Mouse (Mus musculus): ENCODE results near the gene Fgf14.
"Not testable (repeated sequence)": the region's sequence is repeated elsewhere in the genome, so short reads cannot be mapped to it uniquely, and the experiment has no call there.

The Fgf14 gene

GRCm38 (mm10) chr14:124676506-124677177, at the start of gene Fgf14:
TSS of gene Fgf14 (minus strand) at chr14:124677127.
- no peak for DNase-seq (ENCODE audit: low read depth, low spot score)

DNA sequence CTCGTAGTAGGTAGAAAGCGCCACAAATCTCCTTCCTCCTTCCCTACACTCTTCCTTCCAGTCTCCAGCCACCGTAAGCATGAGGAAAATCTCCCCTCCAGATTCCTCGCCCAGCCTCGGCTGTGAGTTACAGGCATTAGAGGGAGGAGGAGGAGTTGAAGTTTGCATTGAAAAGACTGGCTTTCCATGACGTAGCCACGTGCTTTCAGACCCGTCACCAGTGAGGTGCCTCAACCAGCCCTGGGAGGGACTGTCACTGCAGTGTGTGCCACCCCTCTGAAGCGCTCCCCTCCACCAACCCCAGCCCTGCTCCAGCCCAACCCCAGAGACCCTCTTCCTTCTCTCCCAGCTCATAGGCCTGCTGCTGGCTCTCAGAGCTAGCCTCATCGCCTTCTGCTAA, 452 bp upstream of the Fgf14 start:
- no peak for DNase-seq (ENCODE audit: low read depth, low spot score)

GRCm38 (mm10) chr14:124675654-124676505, 1.0 kb downstream of the Fgf14 start:
- DNase-seq (ENCODE audit: low read depth, low spot score), result no peak

GRCm38 (mm10) chr14:124675142-124675653, 1.7 kb downstream of the Fgf14 start:
- no peak for DNase-seq (ENCODE audit: low read depth, low spot score)

DNA sequence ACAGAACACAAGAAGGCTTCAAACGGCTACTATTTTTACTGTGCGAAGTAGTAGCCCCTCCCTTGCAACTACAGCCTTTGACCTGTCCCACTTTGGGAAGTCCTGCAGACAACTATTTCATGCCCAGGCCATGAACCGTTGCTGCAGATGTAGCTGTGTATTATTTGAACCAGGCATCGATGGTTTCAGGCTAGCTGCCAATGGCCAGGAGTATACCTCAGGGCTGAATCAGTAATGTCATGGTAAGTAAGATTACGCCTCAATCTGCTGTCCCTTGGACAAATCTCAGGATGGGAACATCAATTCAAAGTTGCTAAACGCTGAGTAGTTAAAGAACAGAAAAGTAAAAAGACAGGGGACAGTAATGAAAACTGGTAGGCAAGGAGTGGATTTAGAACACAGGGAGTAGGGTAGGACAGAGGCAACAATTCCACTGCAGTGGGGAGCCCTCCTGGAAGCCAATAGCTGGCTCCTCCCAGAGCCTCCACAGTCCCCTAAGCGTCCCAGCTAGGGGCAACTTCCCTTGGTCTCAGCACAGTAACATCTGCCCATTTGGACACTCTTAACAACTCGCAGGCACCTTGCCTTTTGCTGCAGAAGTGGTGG, 2.3 kb downstream of the Fgf14 start:
- DNase-seq (ENCODE audit: low read depth, low spot score), result no peak

DNA sequence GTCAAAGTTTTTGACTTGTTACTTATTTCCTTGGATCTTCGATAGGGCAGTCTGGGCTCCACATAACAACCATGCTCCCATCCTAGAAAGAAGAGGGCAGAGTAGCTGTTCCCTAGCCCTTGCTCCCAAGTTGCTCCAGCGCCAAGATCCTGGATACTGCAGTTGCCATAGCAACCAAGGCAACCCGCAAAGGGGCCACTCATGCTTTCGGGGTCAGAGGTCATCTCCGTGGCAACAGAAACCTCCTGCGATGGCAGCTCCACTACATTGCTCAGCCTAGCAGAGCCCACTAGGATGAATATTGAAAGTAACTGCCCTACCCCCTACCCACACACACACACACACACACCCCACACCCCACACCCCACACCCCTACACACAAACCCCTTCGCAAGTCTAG, 7.2 kb downstream of the Fgf14 start:
- no peak for DNase-seq (ENCODE audit: low read depth, low spot score)

- DNase-seq (ENCODE audit: low read depth, low spot score), result no peak
These were observed 34.1 kb downstream of the Fgf14 start for GRCm38 (mm10) chr14:124642822-124643221.

GRCm38 (mm10) chr14:124634881-124635280, 42.0 kb downstream of the Fgf14 start:
- DNase-seq (ENCODE audit: low read depth, low spot score), result no peak

GRCm38 (mm10) chr14:124613473-124613872, 63.5 kb downstream of the Fgf14 start:
- no peak for DNase-seq (ENCODE audit: low read depth, low spot score)

DNA sequence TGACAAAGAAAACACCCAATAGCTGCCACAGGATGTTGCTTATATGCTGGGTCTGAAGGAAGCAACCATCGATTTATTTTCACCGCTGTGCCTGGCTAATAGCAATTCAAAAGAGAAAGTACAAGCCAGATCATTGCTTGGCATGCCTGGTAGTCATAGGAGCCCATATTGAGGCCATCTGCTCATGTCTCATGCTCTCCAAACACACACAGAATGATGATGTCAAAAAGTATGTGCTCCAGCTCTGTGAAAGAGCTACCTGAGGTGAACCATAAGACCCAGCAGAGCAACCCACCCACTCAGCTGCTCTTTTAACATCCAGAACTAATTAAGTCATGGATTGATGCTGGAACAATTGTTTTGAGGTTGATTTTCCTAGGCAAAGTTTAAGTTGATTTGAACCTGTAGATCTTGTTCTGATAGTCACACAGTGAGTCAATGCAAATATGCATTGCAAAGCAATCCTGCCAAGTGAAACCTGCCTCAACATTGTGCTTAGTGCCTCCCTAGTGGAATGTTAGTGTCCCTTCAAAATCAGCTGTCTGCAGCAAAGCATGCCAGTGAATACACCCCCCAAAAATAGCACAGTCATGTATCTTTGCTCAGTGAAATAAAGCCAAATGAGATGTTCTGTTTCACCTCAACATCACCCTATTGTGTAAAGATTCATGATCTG, 70.8 kb downstream of the Fgf14 start:
- DNase-seq (ENCODE audit: low read depth, low spot score), result no peak

- no peak for DNase-seq (ENCODE audit: low read depth, low spot score)
These were observed 71.7 kb downstream of the Fgf14 start for GRCm38 (mm10) chr14:124605031-124605743.

- DNase-seq (ENCODE audit: low read depth, low spot score), result no peak
These were observed 100.4 kb downstream of the Fgf14 start for GRCm38 (mm10) chr14:124576571-124576970.

- DNase-seq (ENCODE audit: low read depth, low spot score), result no peak
These were observed 101.6 kb downstream of the Fgf14 start for GRCm38 (mm10) chr14:124575130-124575885.

DNA sequence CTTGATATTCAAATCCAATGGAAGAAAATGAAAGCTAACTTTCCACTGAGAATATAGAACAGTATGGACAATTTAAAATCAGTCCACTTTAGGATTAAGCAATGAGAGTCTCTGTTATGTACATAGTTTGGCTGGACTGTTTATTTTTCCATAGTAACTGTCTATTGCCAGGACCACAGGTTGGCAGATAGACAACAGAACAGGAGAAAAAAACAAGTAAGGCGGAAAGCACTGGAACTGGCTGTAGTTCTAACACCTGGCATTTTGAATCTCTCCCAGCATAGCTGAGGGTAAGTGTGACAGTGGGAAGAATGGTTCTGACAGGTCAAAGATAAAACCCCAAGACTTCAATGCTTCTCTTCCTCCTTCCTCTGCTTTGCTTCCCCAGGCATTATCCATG, 110.5 kb downstream of the Fgf14 start:
- DNase-seq (ENCODE audit: low read depth, low spot score), result no peak

DNA sequence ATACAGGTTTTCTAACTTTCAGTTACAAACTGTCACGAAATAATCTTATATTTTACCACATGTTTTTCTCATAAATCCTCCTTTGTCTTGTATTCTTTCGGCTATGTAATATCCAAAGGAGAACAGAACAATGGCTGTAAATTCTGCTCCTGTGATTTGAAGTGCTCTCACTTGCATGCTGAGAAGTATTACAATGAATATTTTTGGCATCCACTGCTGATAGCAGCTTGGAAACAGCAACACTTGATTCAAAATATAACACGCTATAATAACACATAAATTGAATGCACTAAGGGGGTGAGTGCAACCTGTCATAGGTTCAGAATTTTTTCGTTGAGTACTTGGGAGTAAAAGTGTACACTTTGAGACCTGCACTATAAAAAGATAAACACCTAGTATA, 115.4 kb downstream of the Fgf14 start:
- no peak for DNase-seq (ENCODE audit: low read depth, low spot score)

DNA sequence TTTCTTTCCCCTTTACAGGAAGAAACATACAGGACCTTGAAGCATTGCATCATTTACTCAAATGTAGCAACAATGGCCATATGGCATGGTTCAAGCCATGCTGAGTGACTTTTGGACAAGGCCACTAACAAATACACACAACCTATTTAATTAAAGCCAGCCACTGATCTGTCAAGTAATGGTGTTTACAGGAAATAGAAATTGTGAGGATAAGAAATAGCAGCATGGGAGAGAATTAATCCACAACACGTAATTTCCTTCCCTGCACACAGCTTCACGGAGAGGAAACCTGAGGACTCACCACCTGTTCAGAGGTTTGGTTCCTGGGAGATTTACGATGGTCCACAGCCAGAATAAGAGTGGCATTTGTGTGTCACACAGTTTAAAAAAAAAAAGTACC, 140.8 kb downstream of the Fgf14 start:
- DNase-seq (ENCODE audit: low read depth, low spot score), result no peak

DNA sequence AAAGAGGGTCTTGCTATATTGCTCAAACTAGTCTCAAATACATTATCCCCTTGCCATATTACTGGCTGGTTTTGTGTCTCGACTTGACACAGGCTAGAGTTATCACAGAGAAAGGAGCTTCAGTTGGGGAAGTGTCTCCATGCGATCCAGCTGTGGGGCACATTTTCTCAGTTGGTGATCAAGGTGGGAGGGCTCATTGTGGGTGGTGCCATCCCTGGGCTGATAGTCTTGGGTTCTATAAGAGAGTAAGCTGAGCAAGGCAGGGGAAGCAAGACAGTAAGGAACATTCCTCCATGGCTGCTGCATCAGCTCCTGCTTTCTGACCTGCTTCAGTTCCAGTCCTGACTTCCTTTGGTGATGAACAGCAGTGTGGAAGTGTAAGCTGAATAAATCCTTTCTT, 141.6 kb downstream of the Fgf14 start:
- DNase-seq (ENCODE audit: low read depth, low spot score), result not testable (repeated sequence)

GRCm38 (mm10) chr14:124532051-124532450, 144.9 kb downstream of the Fgf14 start:
- no peak for DNase-seq (ENCODE audit: low read depth, low spot score)

- DNase-seq (ENCODE audit: low read depth, low spot score), result no peak
These were observed 164.9 kb downstream of the Fgf14 start for GRCm38 (mm10) chr14:124512009-124512408.

DNA sequence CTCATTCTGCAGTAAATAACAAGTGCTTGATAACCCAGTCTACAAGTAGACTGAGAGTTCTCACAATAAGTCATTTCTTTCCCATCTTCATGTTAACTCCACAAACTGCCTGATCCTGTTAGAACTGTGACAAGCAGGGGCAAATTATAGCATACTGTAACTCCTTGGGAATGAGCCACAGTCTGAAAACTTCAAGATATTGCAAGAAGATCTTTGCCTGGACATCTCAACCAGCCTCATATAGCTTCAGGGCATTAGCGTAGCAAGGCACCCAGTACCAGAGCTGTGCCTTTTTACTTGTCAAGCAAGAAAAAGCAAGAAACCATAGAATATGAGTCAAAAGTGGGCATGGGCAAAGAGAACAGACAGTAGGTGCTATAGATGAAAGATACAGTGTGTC, 188.0 kb downstream of the Fgf14 start:
- DNase-seq (ENCODE audit: low read depth, low spot score), result no peak

All from c-Kit-negative CD71-positive TER-119-positive erythroid progenitor cells, embryonic 14.5 days (primary cell).